Mouse (Mus musculus) liver, embryonic 16.5 days (tissue): ENCODE results near the gene Snrpd3. TPM values are rescaled to one million over a fixed set of nuclear protein-coding genes. Genes with fewer than 3 reads are reported as not detected.

Experiments used
- ATAC-seq: fragments of 200-750 bp; cut with Nextera tagmentation; 2 replicates; pipeline ENCODE4 v1.8.0; 2017; ENCODE audit warnings: low read depth, mild to moderate bottlenecking, moderate number of reproducible peaks, moderate library complexity
- H3K27ac ChIP-seq: fragments of 300-500 bp; sonication (generic); 2 replicates; pipeline ENCODE4 v1.5.1; 2014; ENCODE audit warnings: mild to moderate bottlenecking, low read length
- H3K27me3 ChIP-seq: fragments of 300-500 bp; sonication (generic); 2 replicates; pipeline ENCODE4 v1.6.1; 2014; ENCODE audit warnings: low read depth, low read length, mixed read lengths; ENCODE audit not compliant: control insufficient read depth, insufficient read depth
- H3K36me3 ChIP-seq: fragments of 300-500 bp; sonication (generic); 2 replicates; pipeline ENCODE4 v1.6.1; 2014; ENCODE audit warnings: mild to moderate bottlenecking; ENCODE audit not compliant: control insufficient read depth, insufficient read depth
- H3K4me1 ChIP-seq: fragments of 300-500 bp; sonication (generic); 2 replicates; pipeline ENCODE4 v1.6.1; 2014; ENCODE audit warnings: low read depth, low read length, mixed read lengths; ENCODE audit not compliant: control insufficient read depth
- H3K4me2 ChIP-seq: fragments of 300-500 bp; sonication (generic); 2 replicates; pipeline ENCODE4 v1.6.1; 2014; ENCODE audit warnings: low read depth, low read length, mixed read lengths
- H3K4me3 ChIP-seq: fragments of 300-500 bp; sonication (generic); 2 replicates; pipeline ENCODE4 v1.5.1; 2014; ENCODE audit warnings: low read depth, mild to moderate bottlenecking, low read length
- H3K9ac ChIP-seq: fragments of 300-500 bp; sonication (generic); 2 replicates; pipeline ENCODE4 v1.6.1; 2014; ENCODE audit warnings: low read depth, low read length
- H3K9me3 ChIP-seq: fragments of 300-500 bp; sonication (generic); replicated peaks from 2 replicates; pipeline ENCODE4 v1.6.1; 2016; ENCODE audit warnings: low read length; ENCODE audit not compliant: control insufficient read depth
- WGBS: fragments of 180-500 bp; shearing (Covaris S2); extraction: QIAGEN DNeasy Blood & Tissue Kit; methylation state at CpG from one replicate; pipeline ENCODE4 v1.1.7; 2014; ENCODE audit not compliant: insufficient replicate concordance; 5-methylcytosine and 5-hydroxymethylcytosine counted together
- polyA plus RNA-seq: library from polyadenylated mRNA; unstranded; fragments of >200 nt; fragmentation: Nextera tagmentation; extraction: Ambion mirVana; gene quantifications from 2 replicates; pipeline ENCODE4 v1.2.1, GENCODE M21; 2015

Snrpd3 gene
- polyA plus RNA-seq, 1 experiment from 2014 or later = 61.7 TPM

GRCm38 (mm10) chr10:75484066-75484465 is 33.3 kb upstream of the Snrpd3 start:
- Histone ChIP-seq H3K9me3 (no peaks in the 10 kb centered on the region), H3K27me3 (no peaks in the 10 kb centered on the region), H3K4me3 (no peak overlapping the region), H3K4me1 (no peaks in the 10 kb centered on the region), H3K4me2 (no peak overlapping the region), H3K36me3 (no peaks in the 10 kb centered on the region), H3K9ac (no peak overlapping the region), H3K27ac (no peak overlapping the region)
- 70% methylated on average over 6 of the region's 6 CpGs for WGBS
- ATAC-seq = no peak

DNA sequence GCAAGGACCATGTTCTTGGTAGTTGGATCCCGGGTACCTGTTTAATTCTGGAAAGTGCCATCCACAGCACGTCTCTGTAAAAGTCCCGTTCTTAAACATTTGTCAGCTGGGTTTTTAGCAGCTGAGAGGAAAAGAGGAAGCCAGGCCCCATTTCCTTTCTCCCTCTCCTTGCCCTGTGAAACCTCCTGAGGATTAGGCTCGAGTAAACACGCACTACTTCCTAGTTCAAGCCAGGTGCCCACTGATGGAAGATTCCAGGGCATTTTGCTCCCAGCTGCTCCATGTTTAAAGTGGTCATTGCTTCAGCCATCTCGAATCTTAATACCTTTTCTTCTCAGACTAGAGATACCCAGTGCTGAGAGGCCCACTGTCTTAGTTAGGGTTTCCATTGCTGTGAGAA is 32.6 kb upstream of the Snrpd3 start:
- Histone ChIP-seq H3K4me2 (no peak overlapping the region), H3K9me3 (no peaks in the 10 kb centered on the region), H3K36me3 (no peaks in the 10 kb centered on the region), H3K27ac (no peak overlapping the region), H3K4me3 (no peak overlapping the region), H3K9ac (no peak overlapping the region), H3K4me1 (no peaks in the 10 kb centered on the region), H3K27me3 (no peaks in the 10 kb centered on the region)
- WGBS = 19% methylated on average over 6 of the region's 6 CpGs
- no peak for ATAC-seq

DNA sequence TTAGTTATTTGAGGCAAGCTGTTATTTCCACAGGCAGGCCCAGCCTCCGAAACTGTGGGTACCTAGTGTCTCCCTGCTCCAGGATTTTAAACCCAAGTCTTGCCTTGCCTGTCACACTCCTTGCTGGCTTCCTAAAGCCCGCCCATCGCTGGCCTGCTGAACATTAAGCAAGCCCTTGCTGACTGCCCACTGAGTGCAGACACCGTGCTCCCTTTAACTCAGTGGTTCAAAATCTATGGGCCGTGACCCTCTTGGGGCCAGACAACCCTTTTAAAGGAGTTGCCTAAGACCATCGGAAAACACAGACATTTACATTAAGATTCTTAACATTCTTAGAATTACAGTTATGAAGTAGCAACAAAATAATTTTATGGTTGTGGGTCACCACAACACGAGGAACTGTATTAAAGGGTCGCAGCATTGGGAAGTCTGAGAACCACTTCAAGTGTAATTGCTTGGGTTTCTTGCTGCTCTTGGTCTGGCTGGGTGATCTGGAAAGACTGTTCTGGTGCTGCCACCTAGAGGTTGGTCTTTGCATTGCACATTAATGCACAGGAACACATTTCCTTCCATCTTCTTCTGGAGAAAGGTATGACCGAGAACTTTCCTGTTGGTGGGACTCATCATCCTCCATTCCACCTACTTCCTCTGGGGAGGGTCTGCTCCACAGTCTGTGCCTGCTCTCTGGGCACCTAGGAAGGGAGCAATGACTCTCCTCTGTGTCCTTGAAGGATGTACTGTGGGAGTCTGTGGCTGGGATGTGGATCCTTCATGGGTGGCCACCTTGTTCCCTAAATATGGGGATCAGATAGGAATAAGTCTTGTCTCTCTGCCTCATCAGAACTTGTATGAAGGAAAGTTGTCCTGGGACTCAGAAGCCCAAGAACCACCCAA is 31.0 kb upstream of the Snrpd3 start:
- Histone ChIP-seq H3K27ac (no peak overlapping the region), H3K36me3 (no peaks in the 10 kb centered on the region), H3K9ac (no peak overlapping the region), H3K4me2 (no peak overlapping the region), H3K4me1 (no peaks in the 10 kb centered on the region), H3K27me3 (no peaks in the 10 kb centered on the region), H3K9me3 (no peaks in the 10 kb centered on the region), H3K4me3 (no peak overlapping the region)
- WGBS = 42% methylated on average over 9 of the region's 9 CpGs
- ATAC-seq = no peak

GRCm38 (mm10) chr10:75487131-75487530 is 30.2 kb upstream of the Snrpd3 start:
- Histone ChIP-seq H3K27me3 (no peaks in the 10 kb centered on the region), H3K9me3 (no peaks in the 10 kb centered on the region), H3K27ac (no peak overlapping the region), H3K36me3 (no peaks in the 10 kb centered on the region), H3K4me3 (no peak overlapping the region), H3K4me2 (no peak overlapping the region), H3K9ac (no peak overlapping the region), H3K4me1 (no peaks in the 10 kb centered on the region)
- whole genome bisulfite sequencing = 36% methylated on average over 3 of the region's 3 CpGs
- ATAC-seq = no peak

GRCm38 (mm10) chr10:75489522-75489921 is 27.8 kb upstream of the Snrpd3 start:
- H3K4me1 ChIP-seq = no peaks in the 10 kb centered on the region
- H3K9me3 ChIP-seq = no peaks in the 10 kb centered on the region
- 34% methylated on average over 2 of the region's 2 CpGs for WGBS
- ATAC-seq = no peak
- no peak overlapping the region for H3K9ac ChIP-seq
- no peaks in the 10 kb centered on the region for H3K27me3 ChIP-seq
- H3K36me3 ChIP-seq = no peaks in the 10 kb centered on the region
- H3K4me3 ChIP-seq = no peak overlapping the region
- no peak overlapping the region for H3K27ac ChIP-seq
- H3K4me2 ChIP-seq = no peak overlapping the region

DNA sequence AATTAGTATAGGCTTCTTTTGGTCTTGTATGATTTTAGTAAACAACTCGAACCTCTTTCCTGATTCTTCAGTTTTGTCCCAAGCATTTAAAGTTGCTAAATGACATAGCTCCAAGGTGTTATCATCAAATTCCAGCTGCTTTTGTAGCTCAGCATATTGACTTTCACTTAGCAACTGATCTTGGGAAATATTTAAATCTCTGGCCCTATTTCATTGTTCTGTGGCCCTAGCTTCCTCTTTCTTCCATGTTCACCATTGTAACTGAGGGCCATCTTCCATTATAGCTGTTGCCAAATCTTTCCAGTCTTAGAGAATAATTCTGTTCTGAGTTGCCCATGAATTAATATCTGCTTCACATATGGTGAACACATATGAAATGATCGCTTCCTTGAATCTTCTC is 26.6 kb upstream of the Snrpd3 start:
- H3K27me3 ChIP-seq = no peaks in the 10 kb centered on the region
- H3K36me3 ChIP-seq = no peaks in the 10 kb centered on the region
- 55% methylated on average over 2 of the region's 2 CpGs for WGBS

GRCm38 (mm10) chr10:75491234-75491935 is 26.0 kb upstream of the Snrpd3 start:
- Histone ChIP-seq H3K27ac (no peak overlapping the region), H3K4me2 (no peak overlapping the region), H3K9ac (no peak overlapping the region), H3K27me3 (no peaks in the 10 kb centered on the region), H3K4me3 (no peak overlapping the region), H3K4me1 (no peaks in the 10 kb centered on the region), H3K9me3 (no peaks in the 10 kb centered on the region), H3K36me3 (no peaks in the 10 kb centered on the region)
- 55% methylated on average over 3 of the region's 3 CpGs for WGBS
- ATAC-seq = no peak

More for the DNA sequence above, 26.6 kb upstream of the Snrpd3 start:
- Histone ChIP-seq H3K4me1 (no peaks in the 10 kb centered on the region), H3K9ac (no peak overlapping the region), H3K9me3 (no peaks in the 10 kb centered on the region), H3K27ac (no peak overlapping the region), H3K4me3 (no peak overlapping the region), H3K4me2 (no peak overlapping the region)
- ATAC-seq = no peak

GRCm38 (mm10) chr10:75491936-75492262 is 25.5 kb upstream of the Snrpd3 start:
- Histone ChIP-seq H3K9me3 (no peaks in the 10 kb centered on the region), H3K27me3 (no peaks in the 10 kb centered on the region), H3K9ac (no peak overlapping the region), H3K4me1 (no peaks in the 10 kb centered on the region), H3K27ac (no peak overlapping the region), H3K4me3 (no peak overlapping the region), H3K36me3 (no peaks in the 10 kb centered on the region), H3K4me2 (no peak overlapping the region)
- ATAC-seq = no peak
- WGBS = 16% methylated on average over 2 of the region's 2 CpGs

DNA sequence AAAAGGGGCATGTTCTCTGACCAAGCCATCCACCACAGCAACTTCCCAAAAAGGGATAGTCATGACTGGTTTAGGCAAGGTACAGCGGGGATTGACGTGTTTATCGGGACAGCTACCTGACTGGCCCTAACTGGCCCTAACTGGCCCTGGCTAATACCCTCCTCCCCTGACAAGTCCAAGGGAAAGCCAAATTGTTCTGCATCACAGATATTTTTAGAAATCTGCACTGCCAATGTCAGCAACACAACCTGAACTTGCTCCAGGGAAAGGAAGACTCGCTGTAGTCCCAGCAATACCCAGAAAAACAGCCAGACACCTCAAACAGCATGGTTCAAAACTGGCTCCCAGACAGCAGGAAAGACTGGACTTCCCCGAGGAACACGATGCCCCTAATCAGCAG is 22.0 kb upstream of the Snrpd3 start:
- Histone ChIP-seq H3K4me2 (no peak overlapping the region), H3K36me3 (no peaks in the 10 kb centered on the region), H3K9ac (no peak overlapping the region), H3K27ac (no peak overlapping the region), H3K9me3 (no peaks in the 10 kb centered on the region), H3K4me3 (no peak overlapping the region), H3K27me3 (no peaks in the 10 kb centered on the region), H3K4me1 (peaks cover 6% of the 10 kb centered on the region)
- no peak for ATAC-seq
- 36% methylated on average over 6 of the region's 6 CpGs for WGBS
